Mouse (Mus musculus) left cerebral cortex, adult 9 months (tissue): ENCODE data around the gene Myd88.

Experiments used
- DNase-seq, 2 experiments: peaks; one replicate each; pipeline ENCODE4 v3.0.0; 2022; ENCODE audit warnings: low spot score in 2 of 2

Myd88 gene

DNA sequence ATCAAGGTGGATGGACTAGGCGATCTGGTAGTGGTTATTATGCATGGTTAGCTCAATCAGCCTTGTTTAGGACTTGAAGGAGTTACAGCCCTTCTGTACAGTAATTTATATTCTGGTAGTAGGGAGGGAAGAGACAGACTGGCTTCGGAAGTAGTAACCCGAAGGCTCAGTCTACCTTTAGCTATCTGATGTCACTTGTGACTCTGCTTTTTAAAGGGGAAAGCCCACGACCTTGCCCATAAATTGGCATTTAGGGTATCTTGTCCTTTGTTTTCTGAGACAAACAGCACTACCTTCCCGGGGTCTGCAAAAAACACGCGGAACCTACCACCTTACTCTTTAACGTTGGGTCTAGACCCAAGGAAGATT lies 1.0 kb downstream of the Myd88 start:
- DNase-seq = no peak

DNA sequence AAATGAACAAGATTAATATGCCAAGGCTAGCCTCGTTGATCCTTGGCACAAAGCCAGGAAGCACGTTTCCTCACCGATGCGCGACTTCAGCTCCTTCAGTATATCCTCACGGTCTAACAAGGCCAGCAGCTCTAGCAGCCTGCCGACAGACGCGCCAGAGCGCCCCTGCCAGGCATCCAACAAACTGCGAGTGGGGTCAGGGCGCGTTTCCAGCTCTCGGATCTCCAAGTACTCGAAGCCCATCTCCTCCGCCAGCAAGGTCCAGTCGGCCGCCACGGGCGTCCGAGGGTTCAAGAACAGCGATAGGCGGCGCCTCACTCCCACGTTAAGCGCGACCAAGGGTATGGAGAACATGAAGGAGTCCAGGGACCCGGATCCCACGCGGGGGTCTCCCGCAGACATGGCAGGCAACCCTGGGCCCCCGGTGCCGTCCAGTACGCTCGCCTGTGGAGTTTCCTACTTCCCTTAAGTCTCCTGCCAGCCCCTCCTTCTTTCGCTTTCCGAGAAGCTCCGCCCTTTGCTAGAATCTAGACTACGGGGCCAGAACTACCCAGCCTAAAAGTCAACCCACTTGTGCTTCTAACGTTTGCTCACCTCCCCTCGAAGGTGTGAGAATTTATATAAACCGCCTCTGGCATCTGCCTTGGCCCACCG lies 1.5 kb downstream of the Myd88 start, which contains the start of gene Acaa1a:
Acaa1a (plus strand) TSS at position 119 of the 654 bp plus-strand sequence.
- peak in 1 of 2 experiments; percentile 55 for DNase-seq

DNA sequence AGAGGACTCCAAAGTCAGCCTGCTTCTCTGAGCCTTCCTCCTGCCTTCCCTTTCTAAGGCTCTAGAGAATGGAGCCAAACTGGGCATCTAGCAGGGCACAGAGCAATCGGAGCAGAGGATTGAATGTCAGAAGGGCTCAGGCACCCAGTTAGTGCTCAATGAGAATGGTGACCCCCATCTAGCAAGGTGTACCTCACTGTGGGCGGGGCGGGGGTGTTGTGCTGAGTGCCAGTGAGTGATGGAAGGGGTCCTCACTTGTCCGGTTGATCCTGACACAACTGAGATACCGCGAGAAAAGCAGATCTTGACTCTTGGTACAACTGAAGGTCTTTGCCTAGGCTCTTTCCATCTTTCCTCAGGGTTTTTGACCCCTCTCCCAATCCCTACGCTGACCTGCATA lies 2.1 kb downstream of the Myd88 start:
- DNase-seq = no peak

DNA sequence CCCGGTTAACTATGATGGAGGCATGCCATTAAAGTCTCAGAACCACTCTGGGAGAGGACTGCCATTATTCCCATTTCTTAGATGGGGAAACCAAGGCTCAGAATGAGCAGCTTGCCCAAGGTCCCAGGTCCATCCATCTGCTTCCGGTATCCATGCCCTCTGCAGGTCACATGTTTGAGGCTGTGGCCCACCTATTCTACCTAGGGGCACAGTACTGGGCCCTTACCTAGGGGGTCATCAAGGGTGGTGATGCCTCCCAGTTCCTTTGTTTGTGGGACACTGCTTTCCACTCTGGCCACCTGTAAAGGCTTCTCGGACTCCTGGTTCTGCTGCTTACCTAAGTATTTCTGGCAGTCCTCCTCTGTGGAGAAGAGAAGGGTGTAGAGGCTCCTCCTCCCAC lies 2.9 kb downstream of the Myd88 start:
- DNase-seq = no peak

DNA sequence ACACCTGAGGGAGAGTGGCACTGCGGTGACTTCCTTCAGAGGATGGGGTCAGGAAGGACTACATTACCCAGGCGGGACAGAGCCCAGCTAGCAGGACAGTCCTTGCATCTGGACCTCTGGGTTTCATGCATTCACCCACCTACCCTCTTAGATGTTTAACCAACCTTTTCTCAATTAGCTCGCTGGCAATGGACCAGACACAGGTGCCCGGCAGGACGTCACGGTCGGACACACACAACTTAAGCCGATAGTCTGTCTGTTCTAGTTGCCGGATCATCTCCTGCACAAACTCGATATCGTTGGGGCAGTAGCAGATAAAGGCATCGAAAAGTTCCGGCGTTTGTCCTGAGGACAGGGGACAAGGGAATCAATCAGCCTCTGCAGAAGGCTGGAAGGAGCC lies 3.4 kb downstream of the Myd88 start:
- no peak for DNase-seq

DNA sequence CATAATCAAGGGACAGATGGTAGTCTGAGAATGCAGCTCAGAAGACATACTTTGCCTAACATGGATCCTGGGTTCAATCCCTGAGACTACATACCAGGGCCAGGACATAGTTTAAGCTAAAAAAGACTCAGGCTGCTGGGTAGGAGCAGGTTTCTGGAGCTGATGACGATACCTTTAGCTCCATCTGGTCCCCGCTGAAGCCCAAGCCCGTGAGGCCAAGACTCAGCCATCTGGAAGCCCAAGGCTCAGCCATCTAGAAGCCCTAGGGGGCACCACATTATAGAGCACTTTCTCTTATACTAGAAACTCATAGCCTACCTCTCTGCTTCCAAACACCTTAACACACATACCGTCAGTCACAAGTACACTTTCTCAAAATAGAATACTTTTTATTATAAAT lies 5.6 kb downstream of the Myd88 start:
- DNase-seq = no peak

DNA sequence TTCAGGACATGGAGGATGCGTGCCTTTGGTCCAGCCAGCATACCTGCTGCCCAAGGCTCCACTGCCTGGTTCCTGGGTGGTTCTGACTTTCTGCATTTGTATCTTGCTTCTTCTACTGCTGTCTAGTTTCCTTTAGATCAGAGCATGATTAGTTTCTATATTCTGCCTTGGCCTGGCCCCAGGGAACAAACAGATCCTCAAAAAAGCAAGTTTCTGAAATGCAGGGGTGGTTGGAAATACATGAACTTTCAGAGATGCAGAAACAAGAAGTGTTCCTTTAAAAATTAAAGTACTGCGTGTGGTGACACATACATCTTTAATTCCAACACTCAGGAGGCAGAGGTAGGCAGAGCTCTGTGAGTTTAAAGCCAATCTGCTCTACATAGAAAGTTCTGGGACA lies 6.4 kb downstream of the Myd88 start:
- peak in 1 of 2 experiments; percentile 35 for DNase-seq

DNA sequence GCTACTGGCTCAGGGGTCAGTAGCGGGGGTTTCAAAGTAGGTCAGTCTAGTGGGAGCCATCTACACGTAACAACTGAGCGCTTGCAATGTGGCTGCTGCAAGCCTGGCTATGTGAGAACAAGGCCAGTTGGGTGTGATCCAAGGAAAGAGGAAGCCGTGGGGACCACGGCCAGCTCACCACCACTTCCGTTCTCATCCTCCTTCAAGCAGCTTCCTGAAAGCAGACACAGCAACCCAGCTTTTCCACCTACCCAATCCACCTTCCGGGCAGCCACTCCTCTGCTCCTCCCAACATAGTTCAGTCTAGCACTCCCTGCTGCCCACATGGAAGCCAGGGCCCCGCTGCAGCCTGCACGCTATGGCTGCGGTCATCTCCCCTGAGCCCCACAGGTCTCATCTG lies 6.9 kb downstream of the Myd88 start:
- DNase-seq = peak in 1 of 2 experiments; percentile 55

DNA sequence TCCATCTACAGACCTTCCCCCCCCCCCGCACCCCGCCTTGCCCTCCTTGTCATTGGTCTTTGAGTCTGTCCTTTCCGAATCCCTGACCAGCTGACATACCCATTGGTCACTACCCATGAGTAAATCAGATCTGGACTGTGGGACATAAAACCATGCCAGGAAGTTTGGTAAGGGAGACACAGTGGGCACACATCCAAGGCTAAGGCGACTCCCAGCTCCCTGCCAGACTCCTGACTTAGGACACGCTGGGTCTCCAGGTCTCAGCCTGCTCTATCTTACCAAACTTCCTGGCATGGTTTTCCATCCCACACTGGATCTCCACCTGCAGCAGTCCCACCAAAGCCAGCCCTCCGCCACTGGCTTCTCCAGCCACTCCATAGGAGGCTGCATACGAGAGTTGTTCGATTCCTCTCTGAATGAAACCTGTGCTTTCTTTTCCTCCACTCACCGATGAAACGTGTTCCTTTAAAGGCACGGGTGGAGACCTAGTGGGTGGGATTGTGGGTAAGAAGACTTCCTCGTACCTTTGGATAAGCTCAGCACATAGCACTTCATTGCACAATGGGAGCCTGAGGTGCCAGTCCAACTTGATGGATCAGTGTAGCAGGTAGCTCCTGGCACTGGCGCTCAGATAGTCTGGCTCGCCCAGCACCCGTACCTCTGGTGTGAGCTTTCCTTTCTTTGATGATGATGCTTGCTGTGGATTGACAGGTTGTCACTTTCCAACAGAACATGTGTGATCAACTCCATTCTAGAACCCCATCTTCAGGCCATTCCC lies 10.8 kb downstream of the Myd88 start:
- no peak for DNase-seq

DNA sequence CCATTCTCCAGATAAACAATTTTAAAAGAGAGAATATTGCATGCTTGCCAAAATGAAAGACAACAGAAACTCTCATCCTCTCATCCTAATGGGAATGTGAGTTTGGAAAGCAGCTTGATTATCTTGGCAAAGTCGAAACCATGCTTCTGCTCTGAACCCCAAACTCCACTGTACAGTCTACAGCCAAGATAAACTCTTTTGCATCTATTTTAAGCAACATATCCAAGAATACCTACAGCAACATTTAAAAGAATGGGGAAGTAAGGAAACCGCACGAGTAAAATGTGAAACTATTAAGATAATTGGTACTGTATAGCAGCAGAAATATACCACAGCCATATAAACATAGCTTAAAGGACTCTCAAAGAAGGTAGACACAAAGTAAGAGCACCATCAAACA lies 12.7 kb downstream of the Myd88 start:
- no peak for DNase-seq

DNA sequence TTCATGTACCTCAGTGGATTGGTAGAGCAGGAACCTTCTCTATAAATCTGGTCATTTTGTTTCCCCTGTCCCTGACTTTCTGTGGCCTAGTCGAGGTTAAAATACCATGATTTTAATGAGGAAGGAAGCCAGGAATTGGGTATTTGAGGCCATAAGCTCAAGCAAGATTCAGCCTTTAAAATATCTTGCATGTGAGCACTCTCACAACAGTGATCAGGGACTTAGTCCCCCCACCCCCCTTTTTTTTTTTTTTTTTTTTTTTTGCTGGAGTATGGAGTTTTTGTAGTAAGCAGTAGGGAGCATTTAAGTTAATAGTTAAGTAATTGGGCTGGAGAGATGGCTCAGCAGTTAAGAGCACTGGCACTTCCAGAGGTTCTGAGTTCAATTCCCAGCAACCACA lies 17.1 kb downstream of the Myd88 start:
- DNase-seq = no peak

DNA sequence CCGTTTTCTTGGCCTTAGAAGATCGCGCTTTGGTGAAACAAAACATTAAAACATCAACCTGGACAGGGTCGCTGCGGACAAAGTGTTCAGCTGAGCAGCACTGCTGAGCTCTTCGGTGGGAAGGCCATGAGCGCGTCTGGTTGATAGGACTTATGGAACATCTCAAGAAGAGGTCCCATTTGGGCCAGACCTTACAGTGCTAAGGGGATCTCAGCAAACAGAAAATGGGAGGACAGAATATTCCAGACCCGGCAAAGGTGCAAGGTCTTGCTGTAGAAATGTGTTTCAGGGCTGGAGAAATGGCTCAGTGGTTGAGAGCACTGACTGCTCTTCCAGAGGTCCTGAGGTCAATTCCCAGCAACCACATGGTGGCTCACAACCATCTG lies 18.0 kb downstream of the Myd88 start:
- no peak for DNase-seq

DNA sequence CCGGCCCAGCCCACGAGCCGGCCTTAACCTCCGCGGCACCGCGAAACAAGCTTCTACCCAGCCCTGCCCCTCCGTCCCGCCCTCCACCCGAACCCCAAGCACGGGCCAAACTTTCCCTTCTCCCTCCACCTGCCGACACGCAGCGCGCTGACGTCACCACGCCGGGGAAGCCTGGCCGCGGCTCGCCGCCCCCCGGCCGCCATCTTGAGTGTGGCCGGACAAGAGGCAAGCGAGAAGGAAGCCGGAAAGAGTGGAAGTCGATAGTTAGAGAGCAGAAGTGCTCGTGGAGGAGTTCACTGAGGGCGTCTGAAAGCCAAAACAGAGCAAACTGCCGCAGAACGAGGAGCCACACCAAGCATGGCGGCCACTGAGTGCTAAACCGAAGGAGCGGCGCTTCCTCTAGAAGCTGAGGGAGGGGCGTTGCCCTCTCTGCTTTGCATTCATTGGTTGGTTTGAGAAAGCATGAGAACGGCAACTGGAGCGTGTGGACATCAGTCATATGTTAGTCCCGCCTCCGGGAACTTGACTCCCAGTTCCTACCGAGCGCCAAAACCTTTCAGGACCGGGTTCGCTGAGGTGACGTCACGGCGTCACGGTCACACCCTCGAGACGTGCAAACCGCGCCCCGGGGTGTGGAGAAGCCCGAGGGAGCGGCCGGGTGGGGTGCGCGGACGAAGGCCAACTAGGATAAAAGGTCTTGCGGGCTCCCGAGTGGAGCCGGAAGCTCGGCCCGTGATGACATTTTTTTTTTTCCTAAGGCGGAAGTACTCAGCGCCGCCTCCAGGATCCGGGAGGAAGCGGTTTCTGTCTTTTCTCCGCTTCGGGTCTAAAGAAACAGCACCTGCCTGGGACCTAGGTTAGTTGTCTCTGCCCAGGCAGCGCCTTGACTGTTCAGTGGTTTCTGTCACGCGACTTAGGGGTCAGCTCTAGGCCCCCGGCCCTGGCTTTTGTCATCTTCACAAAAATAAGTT lies 18.6 kb downstream of the Myd88 start, which contains the start of gene Oxsr1:
Oxsr1 (minus strand) TSS at position 139 of the 971 bp plus-strand sequence.
- DNase-seq = peak; percentile 99 to 100

DNA sequence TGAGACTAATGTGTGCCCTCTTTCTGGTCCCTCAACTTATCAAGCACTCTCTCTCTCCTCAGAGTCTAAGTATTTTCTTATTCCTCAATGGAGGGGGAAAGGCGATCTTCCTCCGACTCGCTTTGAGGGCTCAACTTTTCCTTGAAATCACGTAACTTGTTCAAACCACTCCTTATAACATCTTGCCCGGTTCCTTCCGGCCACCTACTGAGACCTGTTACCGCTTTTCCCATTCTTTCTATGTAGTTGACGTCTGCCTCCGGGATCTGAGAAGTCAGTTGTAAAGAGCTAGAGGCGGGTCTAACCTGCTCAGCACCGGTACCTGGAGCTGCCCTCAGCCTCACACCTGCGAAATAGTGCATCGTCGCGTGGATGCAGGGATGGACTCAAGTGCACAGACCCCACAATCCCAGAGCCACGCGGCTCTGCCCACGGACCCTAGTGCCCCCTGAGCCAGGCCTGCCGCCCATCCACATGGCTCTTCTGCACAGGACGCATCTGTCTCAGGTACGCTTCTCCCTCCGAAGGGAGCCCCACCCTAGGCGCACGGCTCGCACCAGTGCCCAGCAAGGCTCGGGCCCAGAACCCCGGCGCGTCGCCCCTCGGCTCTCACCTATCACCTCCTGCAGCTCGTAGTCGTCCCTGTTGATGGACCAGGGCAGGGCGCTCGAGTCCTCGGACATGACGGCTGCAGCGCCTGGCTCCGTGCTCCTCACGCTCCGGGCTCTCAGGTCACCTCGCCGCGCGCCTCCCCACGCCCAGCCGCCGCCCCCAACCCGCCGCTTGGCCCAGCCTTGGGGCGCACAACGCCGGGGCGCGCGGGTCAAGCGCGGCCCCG lies 19.6 kb downstream of the Myd88 start:
- no peak for DNase-seq

DNA sequence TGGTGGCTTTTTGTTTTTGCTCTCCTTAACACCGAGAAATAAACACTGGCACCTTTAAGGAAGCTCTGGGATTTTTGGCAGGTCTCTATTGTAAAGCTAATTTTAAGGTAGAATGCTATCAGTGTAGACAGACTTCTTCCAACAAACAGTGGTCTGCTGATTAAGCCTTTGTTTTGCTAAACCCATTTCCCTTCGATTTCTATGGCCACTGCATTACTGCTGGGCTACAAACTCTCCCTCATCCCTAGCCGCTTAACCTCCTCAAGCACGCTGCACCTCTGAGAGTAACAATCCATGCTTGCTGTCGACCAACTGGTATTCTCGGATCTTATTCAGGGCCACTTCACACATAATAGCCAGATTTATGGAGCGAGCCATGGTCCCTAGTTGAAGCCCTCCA lies 20.3 kb downstream of the Myd88 start:
- no peak for DNase-seq

DNA sequence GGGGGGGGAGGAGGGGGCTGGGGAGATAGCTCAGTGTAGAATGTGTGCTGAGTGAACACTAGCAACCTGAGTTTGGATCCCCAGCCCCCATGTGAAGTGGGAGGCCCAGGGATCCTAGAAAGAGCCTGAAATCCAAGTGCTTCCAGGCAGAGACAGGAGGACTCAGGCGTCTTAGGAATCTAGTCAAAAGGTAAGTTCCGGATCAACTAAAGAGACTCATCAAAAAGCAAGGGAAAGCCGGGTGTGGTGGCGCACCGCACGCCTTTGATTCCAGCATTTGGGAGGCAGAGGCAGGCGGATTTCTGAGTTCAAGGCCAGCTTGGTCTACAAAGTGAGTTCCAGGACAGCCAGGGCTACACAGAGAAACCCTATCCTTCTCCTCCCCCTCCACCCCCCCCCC lies 20.8 kb downstream of the Myd88 start:
- no peak for DNase-seq

DNA sequence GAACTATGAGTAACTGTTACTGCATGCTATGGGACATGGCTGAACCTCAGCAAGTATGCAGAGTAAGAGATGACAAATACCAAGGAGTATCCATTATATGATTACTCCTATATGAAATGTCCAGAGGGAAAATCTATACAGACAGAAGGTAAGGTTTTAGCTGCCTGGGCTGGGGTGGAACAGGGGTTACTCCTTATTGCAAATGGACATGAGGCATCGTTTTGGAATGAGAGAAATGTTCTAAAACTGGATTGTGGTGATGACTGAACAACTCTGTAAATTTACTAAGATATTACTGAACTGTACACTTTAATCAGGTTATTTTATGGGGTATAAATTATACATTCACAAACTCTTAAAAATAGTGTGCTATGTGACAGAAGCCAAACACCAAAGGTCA lies 22.3 kb downstream of the Myd88 start:
- no peak for DNase-seq

DNA sequence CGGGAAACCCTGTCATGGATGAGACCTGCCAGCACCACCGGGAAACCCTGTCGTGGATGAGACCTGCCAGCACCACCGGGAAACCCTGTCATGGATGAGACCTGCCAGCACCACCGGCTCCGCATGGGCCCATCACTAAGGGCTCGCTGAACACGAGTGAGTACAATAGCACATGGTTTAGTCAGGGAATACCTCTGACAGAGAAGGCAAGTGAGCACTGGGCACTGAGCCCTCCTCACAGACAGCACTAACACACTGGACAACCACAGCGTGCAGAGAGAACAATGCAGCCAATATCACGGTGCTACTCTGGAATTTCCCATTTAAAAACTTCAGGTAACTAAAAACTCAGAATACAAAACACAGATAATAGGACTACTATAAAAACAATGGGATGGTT lies 28.1 kb downstream of the Myd88 start:
- no peak for DNase-seq

DNA sequence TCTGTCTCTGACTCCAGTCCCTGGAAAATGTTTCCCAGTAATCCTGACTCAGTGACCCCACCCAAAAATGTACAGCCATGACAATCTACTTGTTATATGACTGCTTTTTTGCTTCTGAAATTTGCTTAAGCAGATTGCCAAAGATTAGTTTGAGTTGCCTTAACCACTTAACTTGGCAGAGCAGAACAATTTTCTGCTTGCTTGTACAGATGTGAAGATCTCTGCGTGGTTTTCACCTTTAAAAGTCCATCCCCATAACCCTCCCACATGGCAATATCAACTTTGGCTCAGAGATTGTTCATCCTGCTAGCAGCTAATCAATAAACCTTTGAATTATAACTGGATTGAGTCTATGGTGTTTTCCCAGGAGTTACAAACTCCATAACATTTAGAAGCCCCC lies 32.1 kb downstream of the Myd88 start:
- no peak for DNase-seq

DNA sequence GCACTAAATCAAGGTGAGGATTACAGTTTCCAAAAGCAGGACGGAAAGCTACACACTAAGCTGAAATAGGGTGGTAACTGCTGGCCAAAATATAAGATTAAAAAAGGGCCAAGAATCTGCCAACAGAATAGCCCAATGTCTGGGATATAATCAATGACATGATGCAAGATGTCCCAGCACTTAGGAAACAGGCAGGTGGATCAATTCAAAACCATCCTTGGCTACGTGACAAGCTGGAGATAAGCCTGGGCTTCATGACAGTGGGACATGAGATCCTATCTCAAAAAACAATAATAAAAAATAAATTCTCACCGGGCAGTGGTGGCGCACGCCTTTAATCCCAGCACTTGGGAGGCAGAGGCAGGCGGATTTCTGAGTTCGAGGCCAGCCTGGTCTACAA lies 35.3 kb downstream of the Myd88 start:
- DNase-seq = no peak

DNA sequence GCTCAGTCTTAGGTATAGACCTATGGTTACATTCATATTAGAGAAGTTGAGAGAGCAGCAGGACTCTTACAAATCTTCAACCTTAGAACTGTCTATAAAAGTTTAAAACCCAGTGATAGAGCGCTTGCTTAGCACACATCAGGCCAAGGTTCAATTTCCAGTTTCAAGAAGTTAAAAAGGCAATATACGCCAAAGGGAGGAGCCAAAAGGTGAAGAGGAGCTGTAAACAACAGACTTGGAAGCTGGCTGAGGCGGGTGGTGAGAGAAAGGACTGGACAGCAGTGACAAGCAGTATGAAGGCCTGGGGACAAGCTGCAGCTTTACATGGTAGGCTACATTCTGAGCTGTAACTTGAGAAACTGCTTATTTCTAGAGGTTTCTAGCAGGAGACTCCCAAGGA lies 42.6 kb downstream of the Myd88 start:
- no peak for DNase-seq
